Comparison of ENCODE assay signal across 16 mouse cellular contexts in genomic region chr1:82792238-82792637, GRCm38 (mm10). TPM values are rescaled to one million over a fixed set of nuclear protein-coding genes. Genes with fewer than 3 reads are reported as not detected.
"Had no signal": no experiment of that assay in that cellular context is flagged by ENCODE, and none has a peak within 500 bp of the region (broad histone marks: within the 10 kb centered on the region; RNA-seq: fewer than 3 reads in every experiment).

No protein-coding gene starts in this region.

- H3K27ac ChIP-seq: intestine, embryonic 15.5 days; kidney, embryonic 15.5 days; limb, embryonic 13.5 days; midbrain, embryonic 15.5 days; neural tube, embryonic 12.5 days; stomach, postnatal 0 days had no signal

- H3K9me3 ChIP-seq: intestine, embryonic 15.5 days; kidney, embryonic 15.5 days; limb, embryonic 13.5 days; midbrain, embryonic 15.5 days; neural tube, embryonic 12.5 days had no signal

- H3K27me3 ChIP-seq: intestine, embryonic 15.5 days; kidney, embryonic 15.5 days; limb, embryonic 13.5 days; midbrain, embryonic 15.5 days; neural tube, embryonic 12.5 days had no signal

- DNase-seq: kidney, adult 2 months; kidney, postnatal 14 days; left cerebral cortex, postnatal 4 days; lung, adult 18-20 months had no signal

- H3K36me3 ChIP-seq: intestine, embryonic 15.5 days; kidney, embryonic 15.5 days; limb, embryonic 13.5 days; midbrain, embryonic 15.5 days; neural tube, embryonic 12.5 days had no signal

- H3K9ac ChIP-seq: intestine, embryonic 15.5 days; kidney, embryonic 15.5 days; limb, embryonic 13.5 days; midbrain, embryonic 15.5 days; neural tube, embryonic 12.5 days had no signal

- ATAC-seq: intestine, embryonic 15.5 days; midbrain, embryonic 15.5 days had no signal

- H3K4me2 ChIP-seq: intestine, embryonic 15.5 days; kidney, embryonic 15.5 days; limb, embryonic 13.5 days; midbrain, embryonic 11.5 days; midbrain, embryonic 15.5 days; neural tube, embryonic 12.5 days had no signal

- H3K4me3 ChIP-seq: intestine, embryonic 15.5 days; kidney, embryonic 15.5 days; limb, embryonic 13.5 days; megakaryocyte, embryonic 14.5 days; midbrain, embryonic 15.5 days; neural tube, embryonic 12.5 days had no signal

- H3K4me1 ChIP-seq: intestine, embryonic 15.5 days; midbrain, embryonic 15.5 days had no signal

RNA-seq across cellular contexts. Expression of gene Gm47791, which starts 21.2 kb away (rescaled TPM):
- total RNA-seq: layer of hippocampus, postnatal 10 days; left cerebral cortex, postnatal 4 days; monocyte, adult 5-6 weeks; neutrophil, adult 5-6 weeks had no signal
- polyA plus RNA-seq: intestine, embryonic 15.5 days; kidney, adult 2 months; kidney, embryonic 15.5 days; limb, embryonic 13.5 days; lung, embryonic 16.5 days; midbrain, embryonic 11.5 days; midbrain, embryonic 15.5 days; neural tube, embryonic 12.5 days; stomach, postnatal 0 days had no signal

RNA-seq across cellular contexts. Expression of gene Tm4sf20, which starts 24.0 kb away (rescaled TPM):
- total RNA-seq: layer of hippocampus, postnatal 10 days; left cerebral cortex, postnatal 4 days; monocyte, adult 5-6 weeks; neutrophil, adult 5-6 weeks had no signal
- polyA plus RNA-seq: kidney, adult 2 months; lung, embryonic 16.5 days had no signal
